Comparison of ENCODE assay signal across 24 mouse cellular contexts in the genomic region with DNA sequence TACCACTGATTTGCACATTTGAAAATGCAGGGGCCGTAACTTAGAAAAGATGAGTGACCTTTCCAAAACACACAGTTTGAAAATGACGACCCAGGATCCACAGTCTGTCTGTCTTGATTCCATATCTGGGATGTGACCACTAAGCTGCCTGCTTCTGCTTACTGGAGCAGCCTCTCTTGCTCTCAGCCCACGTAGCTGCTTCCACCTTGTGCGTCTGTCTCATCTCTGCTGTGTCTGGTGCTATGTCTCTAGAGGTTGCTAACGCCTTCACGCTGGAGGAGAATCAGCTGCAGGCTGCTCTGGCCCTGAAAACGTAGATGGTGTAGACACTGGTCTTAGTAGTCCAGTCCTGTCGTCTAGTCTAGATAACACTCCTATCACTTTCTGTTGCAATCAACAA. TPM values are rescaled to one million over a fixed set of nuclear protein-coding genes. Genes with fewer than 3 reads are reported as not detected.
DNase-seq lines count a peak whose midpoint lies in the region; ATAC-seq and TF ChIP-seq lines count a peak whose summit lies in the region.
"Had no signal": no experiment of that assay in that cellular context is flagged by ENCODE, and none has a peak within 500 bp of the region (broad histone marks: within the 10 kb centered on the region; RNA-seq: fewer than 3 reads in every experiment).

No protein-coding gene starts in this region.

- no peak overlapping the region for H3K27ac ChIP-seq in heart, embryonic 10.5 days
- H3K27ac ChIP-seq in heart, embryonic 12.5 days (ENCODE audit: poor library complexity, severe bottlenecking) = no peak overlapping the region
- H3K27ac ChIP-seq in liver, embryonic 13.5 days = peak overlapping the region; percentile 8; the same call in 1 of the 2 replicates
- no peak overlapping the region for H3K27ac ChIP-seq in liver, postnatal 0 days (ENCODE audit: low read depth)
- H3K27ac ChIP-seq: embryonic facial prominence, embryonic 12.5 days; embryonic facial prominence, embryonic 15.5 days; heart, embryonic 13.5 days; hindbrain, embryonic 13.5 days; intestine, embryonic 15.5 days had no signal

- peak; percentile 64 for DNase-seq in heart, embryonic 10.5 days (ENCODE audit: low spot score)
- no peak for DNase-seq in liver, embryonic 13.5 days
- DNase-seq in liver, postnatal 0 days = no peak
- DNase-seq in brain, adult 2 months (ENCODE audit: low read depth, low spot score) = peak; percentile 45
- DNase-seq: adrenal gland, adult 2 months; adrenal gland, postnatal 25 days; cerebellum, adult 11 months; cerebellum, adult 2 months; cerebellum, adult 9-11 months; cerebellum, postnatal 25 days; forebrain, postnatal 0 days; gastrocnemius, postnatal 10 days; gastrocnemius, postnatal 36 days had no signal

- TF ChIP-seq CTCF in liver, postnatal 0 days (IDR thresholded peaks at IDR 0.05; ENCODE audit: low read depth) = no peak

- no peaks in the 10 kb centered on the region for H3K9me3 ChIP-seq in heart, embryonic 10.5 days
- H3K9me3 ChIP-seq in heart, embryonic 12.5 days (replicated peaks) = no peaks in the 10 kb centered on the region
- H3K9me3 ChIP-seq in liver, embryonic 13.5 days (replicated peaks) = no peaks in the 10 kb centered on the region
- no peaks in the 10 kb centered on the region for H3K9me3 ChIP-seq in liver, postnatal 0 days (ENCODE audit: low read length)
- H3K9me3 ChIP-seq: embryonic facial prominence, embryonic 12.5 days; embryonic facial prominence, embryonic 15.5 days; heart, embryonic 13.5 days; hindbrain, embryonic 13.5 days; intestine, embryonic 15.5 days had no signal

- ATAC-seq in heart, embryonic 12.5 days (ENCODE audit: insufficient number of reproducible peaks, low FRiP score) = no peak
- ATAC-seq in liver, embryonic 13.5 days (ENCODE audit: low read depth) = no peak
- no peak for ATAC-seq in liver, postnatal 0 days
- ATAC-seq in megakaryocyte progenitor cell, adult 5-6 weeks (replicated peaks; ENCODE audit: poor library complexity) = 0 out of 2 replicates have a peak, but pooled peaks have one; percentile 3
- no peak for ATAC-seq in cerebellum, adult (ENCODE audit: insufficient number of reproducible peaks, low FRiP score, low TSS enrichment)
- ATAC-seq: CD4-positive, CD25-positive, alpha-beta regulatory T cell, adult 4 months; forebrain, embryonic 14.5 days; forebrain, postnatal 0 days; hindbrain, embryonic 16.5 days; intestine, embryonic 15.5 days had no signal

- no peak overlapping the region for H3K4me3 ChIP-seq in heart, embryonic 10.5 days
- no peak overlapping the region for H3K4me3 ChIP-seq in heart, embryonic 12.5 days
- H3K4me3 ChIP-seq in liver, embryonic 13.5 days (replicated peaks) = no peak overlapping the region
- no peak overlapping the region for H3K4me3 ChIP-seq in liver, postnatal 0 days (ENCODE audit: low read depth, low read length)
- H3K4me3 ChIP-seq: embryonic facial prominence, embryonic 12.5 days; embryonic facial prominence, embryonic 15.5 days; heart, embryonic 13.5 days; hindbrain, embryonic 13.5 days; intestine, embryonic 15.5 days had no signal

- 81% methylated on average over 8 of the region's 8 CpGs for WGBS in heart, embryonic 10.5 days
- 72% methylated on average over 8 of the region's 8 CpGs for WGBS in heart, embryonic 12.5 days
- WGBS in liver, embryonic 13.5 days (ENCODE audit: insufficient replicate concordance) = 70% methylated on average over 8 of the region's 8 CpGs
- WGBS in liver, postnatal 0 days (ENCODE audit: insufficient replicate concordance) = 82% methylated on average over 8 of the region's 8 CpGs

- H3K27me3 ChIP-seq in heart, embryonic 10.5 days (ENCODE audit: insufficient read depth, poor library complexity, severe bottlenecking) = no peaks in the 10 kb centered on the region
- no peaks in the 10 kb centered on the region for H3K27me3 ChIP-seq in heart, embryonic 12.5 days (replicated peaks)
- H3K27me3 ChIP-seq in liver, embryonic 13.5 days = no peaks in the 10 kb centered on the region
- H3K27me3 ChIP-seq in liver, postnatal 0 days (ENCODE audit: insufficient read depth, low read length) = no peaks in the 10 kb centered on the region
- H3K27me3 ChIP-seq: embryonic facial prominence, embryonic 12.5 days; embryonic facial prominence, embryonic 15.5 days; heart, embryonic 13.5 days; hindbrain, embryonic 13.5 days; intestine, embryonic 15.5 days had no signal

- H3K4me2 ChIP-seq in heart, embryonic 12.5 days = no peak overlapping the region
- no peak overlapping the region for H3K4me2 ChIP-seq in liver, embryonic 13.5 days
- H3K4me2 ChIP-seq in liver, postnatal 0 days (ENCODE audit: low read depth, low read length) = no peak overlapping the region
- H3K4me2 ChIP-seq: embryonic facial prominence, embryonic 12.5 days; embryonic facial prominence, embryonic 15.5 days; heart, embryonic 13.5 days; hindbrain, embryonic 13.5 days; intestine, embryonic 15.5 days had no signal

- H3K36me3 ChIP-seq in heart, embryonic 10.5 days = peaks cover 79% of the 10 kb centered on the region
- H3K36me3 ChIP-seq in heart, embryonic 12.5 days = peaks cover 78% of the 10 kb centered on the region
- peaks cover 69% of the 10 kb centered on the region for H3K36me3 ChIP-seq in liver, embryonic 13.5 days
- H3K36me3 ChIP-seq in liver, postnatal 0 days (replicated peaks; ENCODE audit: insufficient read depth, low read length) = peaks cover 40% of the 10 kb centered on the region

- H3K9ac ChIP-seq in heart, embryonic 12.5 days = no peak overlapping the region
- no peak overlapping the region for H3K9ac ChIP-seq in liver, embryonic 13.5 days
- H3K9ac ChIP-seq in liver, postnatal 0 days (replicated peaks) = no peak overlapping the region
- H3K9ac ChIP-seq: embryonic facial prominence, embryonic 12.5 days; embryonic facial prominence, embryonic 15.5 days; forebrain, postnatal 0 days; heart, embryonic 13.5 days; hindbrain, embryonic 13.5 days; intestine, embryonic 15.5 days had no signal

- peaks cover 5% of the 10 kb centered on the region for H3K4me1 ChIP-seq in heart, embryonic 10.5 days
- peaks cover 14% of the 10 kb centered on the region for H3K4me1 ChIP-seq in heart, embryonic 12.5 days (replicated peaks)
- H3K4me1 ChIP-seq in liver, embryonic 13.5 days (replicated peaks) = peaks cover 40% of the 10 kb centered on the region
- peaks cover 3% of the 10 kb centered on the region; the same call in 1 of the 2 replicates for H3K4me1 ChIP-seq in liver, postnatal 0 days (ENCODE audit: insufficient read depth)

- TF ChIP-seq EP300 in liver, postnatal 0 days (IDR thresholded peaks at IDR 0.05; ENCODE audit: low read depth) = no peak

RNA-seq across cellular contexts. Expression of a gene that starts 8.4 kb away (rescaled TPM):
- 40.3 and 66.3 TPM in 2 replicates for polyA plus RNA-seq in heart, embryonic 10.5 days (2016; fragmentation: Nextera tagmentation; extraction: Ambion mirVana)
- 58.9 and 64.1 TPM in 2 replicates for polyA plus RNA-seq in heart, embryonic 12.5 days (2016; fragmentation: Nextera tagmentation; extraction: Ambion mirVana)
- 20.2 and 24.7 TPM in 2 replicates for polyA plus RNA-seq in liver, embryonic 13.5 days (2015; fragmentation: Nextera tagmentation; extraction: Ambion mirVana)
- polyA plus RNA-seq in liver, postnatal 0 days (2015; fragmentation: Nextera tagmentation; extraction: Ambion mirVana) = 3.9 and 5.6 TPM in 2 replicates
- total RNA-seq in megakaryocyte progenitor cell, adult 5-6 weeks (2015) = 15.1 and 18.7 TPM in 2 replicates
- total RNA-seq in megakaryocyte progenitor cell, adult 5-6 weeks (2017) = 28.6 and 30.4 TPM in 2 replicates

RNA-seq across cellular contexts. Expression of a gene that starts 31.2 kb away (rescaled TPM):
- polyA plus RNA-seq in heart, embryonic 10.5 days (2016; fragmentation: Nextera tagmentation; extraction: Ambion mirVana) = 216 and 283 TPM in 2 replicates
- 233 and 248 TPM in 2 replicates for polyA plus RNA-seq in heart, embryonic 12.5 days (2016; fragmentation: Nextera tagmentation; extraction: Ambion mirVana)
- 204 and 266 TPM in 2 replicates for polyA plus RNA-seq in liver, embryonic 13.5 days (2015; fragmentation: Nextera tagmentation; extraction: Ambion mirVana)
- polyA plus RNA-seq in liver, postnatal 0 days (2015; fragmentation: Nextera tagmentation; extraction: Ambion mirVana) = 112 and 128 TPM in 2 replicates
- total RNA-seq in megakaryocyte progenitor cell, adult 5-6 weeks (2015) = 421 and 424 TPM in 2 replicates
- total RNA-seq in megakaryocyte progenitor cell, adult 5-6 weeks (2017) = 505 and 604 TPM in 2 replicates

RNA-seq across cellular contexts. Expression of a gene that starts 40.7 kb away (rescaled TPM):
- polyA plus RNA-seq in heart, embryonic 10.5 days (2016; fragmentation: Nextera tagmentation; extraction: Ambion mirVana) = 19.8 and 21.5 TPM in 2 replicates
- polyA plus RNA-seq in heart, embryonic 12.5 days (2016; fragmentation: Nextera tagmentation; extraction: Ambion mirVana) = 17.6 and 18.3 TPM in 2 replicates
- 13.0 and 18.1 TPM in 2 replicates for polyA plus RNA-seq in liver, embryonic 13.5 days (2015; fragmentation: Nextera tagmentation; extraction: Ambion mirVana)
- polyA plus RNA-seq in liver, postnatal 0 days (2015; fragmentation: Nextera tagmentation; extraction: Ambion mirVana) = 13.0 and 13.5 TPM in 2 replicates
- total RNA-seq in megakaryocyte progenitor cell, adult 5-6 weeks (2015) = 24.5 and 25.3 TPM in 2 replicates
- total RNA-seq in megakaryocyte progenitor cell, adult 5-6 weeks (2017) = 21.9 and 25.0 TPM in 2 replicates

RNA-seq across cellular contexts. Expression of a gene that starts 40.7 kb away (rescaled TPM):
- polyA plus RNA-seq in heart, embryonic 10.5 days (2016; fragmentation: Nextera tagmentation; extraction: Ambion mirVana) = 1.0 and 1.3 TPM in 2 replicates
- polyA plus RNA-seq in heart, embryonic 12.5 days (2016; fragmentation: Nextera tagmentation; extraction: Ambion mirVana) = 1.3 TPM in 2 replicates
- 0.21 and 0.28 TPM in 2 replicates for polyA plus RNA-seq in liver, embryonic 13.5 days (2015; fragmentation: Nextera tagmentation; extraction: Ambion mirVana)
- 0.29 and 0.30 TPM in 2 replicates for polyA plus RNA-seq in liver, postnatal 0 days (2015; fragmentation: Nextera tagmentation; extraction: Ambion mirVana)
- total RNA-seq in megakaryocyte progenitor cell, adult 5-6 weeks (2015) = 1.8 and 2.5 TPM in 2 replicates
- 0.54 and 3.3 TPM in 2 replicates for total RNA-seq in megakaryocyte progenitor cell, adult 5-6 weeks (2017)
- polyA plus RNA-seq: adrenal gland, adult 2 months had no signal

RNA-seq across cellular contexts. Expression of a gene that starts 55.3 kb away (rescaled TPM):
- 37.1 and 38.3 TPM in 2 replicates for polyA plus RNA-seq in heart, embryonic 10.5 days (2016; fragmentation: Nextera tagmentation; extraction: Ambion mirVana)
- polyA plus RNA-seq in heart, embryonic 12.5 days (2016; fragmentation: Nextera tagmentation; extraction: Ambion mirVana) = 33.6 and 37.1 TPM in 2 replicates
- 40.8 and 42.1 TPM in 2 replicates for polyA plus RNA-seq in liver, embryonic 13.5 days (2015; fragmentation: Nextera tagmentation; extraction: Ambion mirVana)
- polyA plus RNA-seq in liver, postnatal 0 days (2015; fragmentation: Nextera tagmentation; extraction: Ambion mirVana) = 27.8 and 28.7 TPM in 2 replicates
- 41.4 and 42.9 TPM in 2 replicates for total RNA-seq in megakaryocyte progenitor cell, adult 5-6 weeks (2015)
- 35.3 and 44.0 TPM in 2 replicates for total RNA-seq in megakaryocyte progenitor cell, adult 5-6 weeks (2017)

Comparison
In these comparisons a context has a peak if more than half of its experiments do, and no peak if none do; other contexts are left out.
1. DNase-seq: peak in heart, embryonic 10.5 days (single experiment) and brain, adult 2 months (single experiment); none in liver, embryonic 13.5 days (single experiment) and liver, postnatal 0 days (single experiment).